Comparison of ENCODE assay signal across 8 mouse cellular contexts in genomic region chr5:148360922-148361758, GRCm38 (mm10). TPM values are rescaled to one million over a fixed set of nuclear protein-coding genes. Genes with fewer than 3 reads are reported as not detected.
DNase-seq lines count a peak whose midpoint lies in the region; ATAC-seq and TF ChIP-seq lines count a peak whose summit lies in the region.

No protein-coding gene starts in this region.

- WGBS in lung, embryonic 15.5 days, result 22% methylated on average over 16 of the region's 16 CpGs

- peak overlapping the region; percentile 28; the same call in 1 of the 2 replicates for H3K4me2 ChIP-seq in lung, embryonic 15.5 days

- DNase-seq in G1E (ENCODE audit: low spot score), result peak; percentile 47
- DNase-seq in adrenal gland, postnatal 36 days, result peak; percentile 85 to 91
- DNase-seq in kidney, adult 18-20 months, result peak; percentile 31
- DNase-seq in cerebellum, postnatal 14 days, result no peak
- no peak for DNase-seq in cerebellum, postnatal 10 days
- DNase-seq in left cerebral cortex, postnatal 25 days (ENCODE audit: low spot score in 2 of 2), result no peak
- DNase-seq in thymus, adult 18-20 months, result no peak

- H3K36me3 ChIP-seq in G1E (replicated peaks), result peaks cover 96% of the 10 kb centered on the region
- H3K36me3 ChIP-seq in lung, embryonic 15.5 days, result no peaks in the 10 kb centered on the region

- H3K27ac ChIP-seq in lung, embryonic 15.5 days, result peak overlapping the region; percentile 76

- H3K4me1 ChIP-seq in G1E (ENCODE audit: insufficient read depth, low read depth, low read length), result peaks cover 44% of the 10 kb centered on the region
- peaks cover 24% of the 10 kb centered on the region for H3K4me1 ChIP-seq in lung, embryonic 15.5 days

- H3K9me3 ChIP-seq in G1E (replicated peaks), result no peaks in the 10 kb centered on the region
- H3K9me3 ChIP-seq in lung, embryonic 15.5 days, result no peaks in the 10 kb centered on the region

- no peaks in the 10 kb centered on the region for H3K27me3 ChIP-seq in G1E (ENCODE audit: insufficient read depth, low read length)
- H3K27me3 ChIP-seq in lung, embryonic 15.5 days, result no peaks in the 10 kb centered on the region

- no peak overlapping the region for H3K4me3 ChIP-seq in G1E (ENCODE audit: low read depth, low read length)
- no peak overlapping the region for H3K4me3 ChIP-seq in lung, embryonic 15.5 days

- H3K9ac ChIP-seq in lung, embryonic 15.5 days, result no peak overlapping the region

- intact Hi-C loops in left cerebral cortex, postnatal 25 days (cut with DNase I), result no loop called here

- no peak for TF ChIP-seq CTCF in G1E (IDR thresholded peaks at IDR 0.05; ENCODE audit: low read depth, low read length)

- peak; percentile 86 for ATAC-seq in G1E (ENCODE audit: extremely low read depth, insufficient number of reproducible peaks, low FRiP score, poor library complexity, severe bottlenecking)
- ATAC-seq in lung, embryonic 15.5 days (ENCODE audit: borderline replicate concordance, extremely low read depth, low FRiP score, low TSS enrichment), result peak; percentile 76

RNA-seq across cellular contexts. Expression of gene Slc7a1, which starts 38.6 kb away (rescaled TPM):
- total RNA-seq in G1E (2014; fragmentation: Nextera tagmentation) (86.4 and 102 TPM in 2 replicates), G1E (2017) (15.6 and 20.2 TPM in 2 replicates)
- polyA plus RNA-seq in G1E (2012), result 42.2 and 44.5 TPM in 2 replicates
- total RNA-seq in adrenal gland, postnatal 36 days (2021), result 100 to 1,000 TPM; 103 to 112 TPM
- polyA plus RNA-seq in lung, embryonic 15.5 days (2015; fragmentation: Nextera tagmentation; extraction: Ambion mirVana), result 15.5 TPM in 2 replicates
- total RNA-seq in left cerebral cortex, postnatal 25 days (2021), result 10 to 100 TPM; 30.6 to 30.9 TPM

Comparison
In these comparisons a context has a peak if more than half of its experiments do, and no peak if none do; other contexts are left out.
1. DNase-seq: peak in G1E (single experiment), adrenal gland, postnatal 36 days (2 of 2) and kidney, adult 18-20 months (single experiment); none in cerebellum, postnatal 14 days (0 of 2), cerebellum, postnatal 10 days (0 of 2), left cerebral cortex, postnatal 25 days (0 of 2) and thymus, adult 18-20 months (0 of 2).